Mouse (Mus musculus): ENCODE measurements around the gene Smg7.

Smg7 gene

GRCm38 (mm10) chr1:152808392-152808680, 94.1 kb downstream of the Smg7 start:
- DNase-seq (ENCODE audit: low read depth, low spot score) = no peak

GRCm38 (mm10) chr1:152807619-152808391, 94.6 kb downstream of the Smg7 start:
- no peak for DNase-seq (ENCODE audit: low read depth, low spot score)

- no peak for DNase-seq (ENCODE audit: low read depth, low spot score)
Observed at GRCm38 (mm10) chr1:152804907-152805306, 97.5 kb downstream of the Smg7 start.

DNA sequence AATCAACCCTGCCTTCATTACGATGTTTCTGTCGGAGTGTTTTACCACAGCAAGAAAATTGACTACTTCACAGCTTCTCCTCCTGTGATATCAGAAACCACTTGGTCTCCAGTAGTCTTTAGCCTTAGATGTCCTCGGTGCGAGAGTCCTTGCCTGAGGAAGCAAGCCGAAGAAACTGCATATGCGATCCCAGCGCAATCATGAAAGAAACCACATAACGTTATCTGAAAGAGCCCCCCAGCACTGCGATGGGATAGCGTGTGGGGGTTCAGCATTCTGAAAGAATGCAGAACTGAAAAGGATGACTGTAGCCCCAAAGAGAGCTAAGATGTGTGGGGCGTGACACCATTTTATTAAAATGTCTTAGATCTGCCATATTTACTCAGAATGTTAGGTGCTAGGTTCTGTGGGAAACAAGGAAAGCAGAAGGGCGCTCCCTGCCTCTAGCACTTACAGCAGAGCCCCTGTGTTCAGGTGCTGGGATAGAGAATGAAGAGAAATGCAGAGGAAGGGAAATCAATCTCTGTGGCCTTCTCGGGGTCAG, 101.7 kb downstream of the Smg7 start:
- DNase-seq (ENCODE audit: low read depth, low spot score) = no peak

DNA sequence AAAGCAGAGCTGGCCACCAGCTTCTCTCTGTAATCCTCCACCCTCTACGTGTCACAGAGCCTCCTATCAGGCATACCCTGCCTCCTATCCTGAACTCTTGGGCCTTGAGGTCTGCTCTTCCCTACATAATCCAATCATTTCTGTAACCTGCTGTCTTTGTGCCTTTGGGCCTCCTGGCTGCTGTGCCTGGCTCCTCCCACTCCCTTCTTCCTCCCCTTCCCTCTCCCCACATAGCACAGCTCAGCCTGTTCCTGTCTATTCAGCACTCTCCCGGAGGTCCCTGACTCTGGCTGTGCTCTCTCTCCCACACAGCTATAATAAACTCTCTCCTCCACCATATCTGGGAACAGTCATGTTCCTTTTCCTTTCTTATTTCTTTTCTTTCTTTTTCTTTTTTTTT, 102.5 kb downstream of the Smg7 start, which contains the start of gene Ncf2:
TSS of gene Ncf2 (plus strand) at position 298 of the 400 bp plus-strand sequence.
- no peak for DNase-seq (ENCODE audit: low read depth, low spot score)

GRCm38 (mm10) chr1:152798125-152798524, 104.3 kb downstream of the Smg7 start:
- no peak for DNase-seq (ENCODE audit: low read depth, low spot score)

DNA sequence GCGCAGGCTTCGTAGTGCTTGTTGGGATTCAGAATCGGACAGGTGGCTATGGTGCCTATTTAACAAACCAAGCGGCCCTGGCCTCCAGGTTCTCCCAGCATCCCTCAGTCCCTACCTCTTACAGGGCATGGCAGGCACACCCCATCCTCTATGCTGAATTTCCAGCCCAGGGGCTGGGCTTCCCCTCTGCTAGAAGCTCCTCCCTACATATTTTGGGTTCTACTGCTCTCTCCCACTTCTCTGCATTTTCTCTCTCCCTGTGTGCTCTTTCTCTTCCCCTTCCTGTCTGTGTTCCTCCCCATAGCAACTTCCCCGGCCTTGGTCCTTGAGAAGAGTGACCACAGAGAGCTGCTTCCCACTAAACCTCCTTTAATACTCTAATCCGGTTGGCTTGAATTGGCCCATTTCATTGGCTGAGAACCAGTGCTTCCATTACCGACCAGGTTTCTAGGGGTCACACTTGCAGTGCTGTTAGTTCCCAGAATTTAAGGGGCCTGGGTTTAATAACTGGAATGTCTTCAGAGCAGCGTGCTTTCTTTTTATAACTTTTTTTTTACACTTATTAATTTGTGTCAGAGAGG, 105.7 kb downstream of the Smg7 start:
- DNase-seq (ENCODE audit: low read depth, low spot score) = no peak

GRCm38 (mm10) chr1:152795688-152796255, 106.7 kb downstream of the Smg7 start:
- DNase-seq (ENCODE audit: low read depth, low spot score) = no peak

DNA sequence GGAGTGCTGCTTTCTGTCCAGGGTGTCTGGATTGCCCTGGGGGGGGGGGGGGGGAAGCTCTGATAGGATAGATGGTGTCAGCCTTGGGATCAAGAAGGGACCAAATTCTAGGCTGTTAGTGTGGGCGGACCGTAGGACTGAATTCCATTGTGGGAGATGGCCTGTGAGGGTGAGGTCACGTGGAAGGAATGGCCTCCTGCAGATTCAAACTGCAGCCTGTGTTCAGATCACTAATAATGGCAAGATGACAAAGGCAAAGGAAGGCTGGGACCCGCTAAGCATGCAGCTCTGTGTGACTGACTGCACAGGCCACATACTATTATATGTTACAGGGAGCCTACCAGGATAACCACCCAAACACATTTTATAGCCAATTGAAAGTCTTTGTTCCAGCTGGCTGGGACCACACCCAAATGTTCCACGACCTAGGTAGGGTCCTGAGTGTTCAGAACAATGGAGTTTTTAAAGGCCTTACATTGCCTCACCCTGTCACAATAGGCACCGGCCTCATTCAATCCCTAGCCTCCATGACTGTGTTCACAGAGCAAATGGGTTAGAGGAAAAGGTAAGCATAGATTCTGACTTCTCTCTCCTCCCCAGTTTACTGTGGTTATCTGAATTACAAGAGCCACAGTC, 108.8 kb downstream of the Smg7 start:
- no peak for DNase-seq (ENCODE audit: low read depth, low spot score)

DNA sequence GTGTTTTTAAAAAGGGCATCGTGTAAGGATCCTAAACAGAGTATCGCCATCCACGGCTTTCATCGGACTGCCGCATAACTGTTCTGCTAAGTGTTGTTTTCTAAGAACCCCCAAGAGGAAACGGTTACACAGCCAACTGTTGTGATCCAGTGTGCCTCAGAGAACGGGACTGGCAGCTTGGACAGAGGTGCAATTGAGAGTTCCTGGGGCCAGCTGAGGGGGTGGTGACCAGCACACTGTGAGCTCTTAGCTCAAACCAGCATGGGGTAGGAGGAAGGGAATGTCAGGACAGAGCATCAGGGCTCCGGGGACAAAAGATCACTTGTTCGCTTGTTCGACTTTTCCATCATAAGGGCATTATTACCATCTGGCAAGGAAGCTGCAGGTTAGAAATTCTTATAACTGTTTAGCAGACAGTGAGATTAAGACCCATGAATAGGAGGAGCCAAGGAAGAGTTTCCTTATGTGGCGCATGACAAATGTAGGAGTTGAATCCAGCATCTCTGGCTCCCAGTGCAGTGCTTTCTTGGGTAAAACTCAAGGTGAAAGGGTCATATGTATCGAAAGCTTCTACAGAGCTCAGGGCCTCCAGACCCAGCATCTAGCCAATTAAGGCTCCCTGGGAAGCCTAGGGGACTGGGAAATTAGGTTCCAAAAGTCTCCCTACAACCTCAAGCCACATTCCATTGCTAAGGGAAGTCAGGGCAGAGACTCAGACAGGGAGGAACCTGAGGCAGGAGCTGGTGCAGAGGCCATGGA, 109.5 kb downstream of the Smg7 start:
- no peak for DNase-seq (ENCODE audit: low read depth, low spot score)

GRCm38 (mm10) chr1:152791269-152791668, 111.2 kb downstream of the Smg7 start:
- DNase-seq (ENCODE audit: low read depth, low spot score) = no peak

DNA sequence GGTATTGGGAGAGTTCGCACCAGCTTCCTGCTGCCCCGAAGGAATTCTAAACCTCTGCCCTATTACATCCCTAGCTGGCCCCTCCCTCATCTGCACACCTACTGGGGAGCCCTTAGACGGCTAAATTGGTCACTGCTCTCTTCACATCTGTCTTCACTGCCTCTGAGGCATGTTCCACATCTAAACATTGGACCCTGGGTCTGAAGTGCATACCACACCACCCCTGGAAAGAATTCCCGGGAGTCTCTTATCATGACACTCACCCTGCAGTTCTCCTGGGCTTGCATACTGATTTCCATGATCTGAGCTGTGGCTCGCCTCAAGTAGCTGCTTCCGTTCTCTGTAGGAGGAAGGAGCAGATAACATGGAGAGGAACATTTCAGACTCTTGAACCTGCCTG, 111.6 kb downstream of the Smg7 start:
- no peak for DNase-seq (ENCODE audit: low read depth, low spot score)

DNA sequence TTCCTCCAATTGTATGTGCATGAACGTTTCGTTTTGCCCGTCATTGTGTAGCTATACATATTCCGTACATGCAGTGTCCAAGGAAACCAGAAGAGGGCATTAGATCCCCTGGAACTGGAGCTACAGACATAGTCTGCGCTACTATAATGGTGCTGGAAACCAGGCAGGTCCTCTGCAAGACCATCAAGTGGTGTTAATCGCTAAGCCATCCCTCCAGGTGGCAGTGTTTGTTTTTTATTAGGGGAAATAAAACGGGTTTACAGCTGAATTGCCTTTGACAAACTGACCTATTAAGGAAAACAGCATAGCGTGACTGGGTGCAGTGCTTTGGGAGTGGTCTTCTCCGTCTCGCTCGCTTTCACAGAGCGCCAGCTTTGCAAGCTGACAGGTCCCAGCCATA, 112.2 kb downstream of the Smg7 start:
- no peak for DNase-seq (ENCODE audit: low read depth, low spot score)

DNA sequence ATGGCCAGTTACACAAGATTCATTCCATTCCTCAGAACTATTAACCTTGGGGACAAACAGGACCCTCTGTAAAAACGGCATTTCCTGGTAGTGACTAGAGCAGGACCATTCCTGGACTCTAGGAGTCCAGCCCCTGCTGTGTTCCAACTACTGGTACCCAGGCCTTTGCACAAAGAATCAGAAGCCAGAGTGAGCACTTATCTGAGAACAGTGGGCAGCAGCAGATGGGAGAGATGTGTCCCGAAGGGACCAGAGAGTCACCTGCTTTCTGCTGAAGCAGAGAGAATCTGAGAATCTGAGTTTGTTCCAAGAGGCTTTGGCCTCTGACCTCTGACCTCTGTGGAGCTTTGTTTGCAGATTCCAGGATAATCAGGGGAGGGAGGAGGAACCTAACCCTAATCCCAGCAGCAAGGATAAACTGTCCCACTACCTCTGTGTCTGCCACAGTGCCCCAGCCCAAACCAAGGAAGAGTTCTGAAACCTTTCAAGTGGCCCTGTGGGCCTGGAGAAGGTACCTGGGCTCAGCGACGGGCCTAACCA, 114.3 kb downstream of the Smg7 start:
- DNase-seq (ENCODE audit: low read depth, low spot score) = no peak

All from brain, embryonic 18.5 days (tissue).